Mouse (Mus musculus) stomach, embryonic 15.5 days (tissue): ENCODE results near the gene Map2k6. TPM values are rescaled to one million over a fixed set of nuclear protein-coding genes. Genes with fewer than 3 reads are reported as not detected.

Experiments used
- ATAC-seq: fragments of 200-750 bp; cut with Nextera tagmentation; 2 replicates; pipeline ENCODE4 v1.8.0; 2017; ENCODE audit warnings: low read depth, moderate number of reproducible peaks, moderate TSS enrichment; ENCODE audit not compliant: insufficient read depth, low FRiP score
- H3K27ac ChIP-seq: fragments of 300-500 bp; sonication (generic); 2 replicates; pipeline ENCODE4 v1.5.1; 2015; ENCODE audit warnings: mild to moderate bottlenecking, inconsistent platforms
- H3K27me3 ChIP-seq: fragments of 300-500 bp; sonication (generic); replicated peaks from 2 replicates; pipeline ENCODE4 v1.6.1; 2015; ENCODE audit warnings: inconsistent platforms
- H3K36me3 ChIP-seq: fragments of 300-500 bp; sonication (generic); 2 replicates; pipeline ENCODE4 v1.6.1; 2015; ENCODE audit warnings: inconsistent platforms
- H3K4me1 ChIP-seq: fragments of 300-500 bp; sonication (generic); 2 replicates; pipeline ENCODE4 v1.6.1; 2015; ENCODE audit warnings: inconsistent platforms
- H3K4me2 ChIP-seq: fragments of 300-500 bp; sonication (generic); 2 replicates; pipeline ENCODE4 v1.6.1; 2015; ENCODE audit warnings: mild to moderate bottlenecking, inconsistent platforms
- H3K4me3 ChIP-seq: fragments of 300-500 bp; sonication (generic); replicated peaks from 2 replicates; pipeline ENCODE4 v1.5.1; 2015; ENCODE audit warnings: inconsistent platforms
- H3K9ac ChIP-seq: fragments of 300-500 bp; sonication (generic); 2 replicates; pipeline ENCODE4 v1.6.1; 2015; ENCODE audit warnings: inconsistent platforms
- H3K9me3 ChIP-seq: fragments of 300-500 bp; sonication (generic); 2 replicates; pipeline ENCODE4 v1.6.1; 2016; ENCODE audit warnings: inconsistent platforms
- WGBS: fragments of 180-500 bp; shearing (Covaris S2); methylation state at CpG from one replicate; pipeline ENCODE4 v1.1.7; 2015; 5-methylcytosine and 5-hydroxymethylcytosine counted together
- polyA plus RNA-seq: library from polyadenylated mRNA; unstranded; fragments of >200 nt; fragmentation: Nextera tagmentation; extraction: Ambion mirVana; gene quantifications from 2 replicates; pipeline ENCODE4 v1.2.1, GENCODE M21; 2015

The Map2k6 gene
- polyA plus RNA-seq, 1 experiment from 2014 or later = 17.0 TPM

GRCm38 (mm10) chr11:110438135-110438534 lies 39.2 kb downstream of the Map2k6 start:
- H3K36me3 ChIP-seq = no peaks in the 10 kb centered on the region
- H3K9ac ChIP-seq = no peak overlapping the region
- no peaks in the 10 kb centered on the region for H3K9me3 ChIP-seq
- H3K4me2 ChIP-seq = no peak overlapping the region
- H3K27me3 ChIP-seq = no peaks in the 10 kb centered on the region
- H3K4me1 ChIP-seq = no peaks in the 10 kb centered on the region
- no peak for ATAC-seq
- no peak overlapping the region for H3K4me3 ChIP-seq
- WGBS = 92% methylated on average over 3 of the region's 3 CpGs
- H3K27ac ChIP-seq = no peak overlapping the region

- no peak overlapping the region for H3K9ac ChIP-seq
- no peaks in the 10 kb centered on the region for H3K27me3 ChIP-seq
- no peaks in the 10 kb centered on the region for H3K36me3 ChIP-seq
- no peaks in the 10 kb centered on the region for H3K9me3 ChIP-seq
- no peak overlapping the region for H3K27ac ChIP-seq
- no peak overlapping the region for H3K4me2 ChIP-seq
- no peak for ATAC-seq
- 57% methylated on average over 4 of the region's 4 CpGs for WGBS
- no peak overlapping the region for H3K4me3 ChIP-seq
- no peaks in the 10 kb centered on the region for H3K4me1 ChIP-seq
Measured at GRCm38 (mm10) chr11:110438700-110439296, 39.9 kb downstream of the Map2k6 start.

GRCm38 (mm10) chr11:110439354-110439753 lies 40.4 kb downstream of the Map2k6 start:
- Histone ChIP-seq H3K9me3 (no peaks in the 10 kb centered on the region), H3K9ac (no peak overlapping the region), H3K36me3 (no peaks in the 10 kb centered on the region), H3K4me3 (no peak overlapping the region), H3K4me2 (no peak overlapping the region), H3K27me3 (no peaks in the 10 kb centered on the region), H3K27ac (no peak overlapping the region), H3K4me1 (no peaks in the 10 kb centered on the region)
- 49% methylated on average over 7 of the region's 7 CpGs for WGBS
- no peak for ATAC-seq

DNA sequence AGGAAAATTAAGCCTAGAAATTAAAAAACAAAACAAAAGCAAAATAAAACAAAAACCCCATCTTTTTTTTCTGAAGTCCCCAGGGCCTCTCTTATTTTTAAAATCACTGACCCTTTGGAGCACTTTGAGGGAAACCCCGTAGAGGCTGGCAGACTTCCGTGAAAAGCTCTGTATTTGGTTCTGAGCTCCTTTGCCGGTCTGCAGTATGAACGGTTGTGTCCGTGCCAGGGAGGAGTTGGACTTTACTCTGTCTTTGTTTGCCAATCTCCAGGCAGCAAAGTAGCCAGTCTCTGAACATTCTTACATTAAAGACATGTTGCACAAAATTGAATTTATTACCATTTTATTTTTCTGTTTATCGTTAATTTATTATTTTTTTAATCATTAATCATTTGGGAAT lies 45.7 kb downstream of the Map2k6 start:
- Histone ChIP-seq H3K4me2 (no peak overlapping the region), H3K9me3 (no peaks in the 10 kb centered on the region), H3K27ac (no peak overlapping the region), H3K4me1 (peaks cover 16% of the 10 kb centered on the region), H3K9ac (no peak overlapping the region), H3K36me3 (no peaks in the 10 kb centered on the region), H3K4me3 (no peak overlapping the region), H3K27me3 (no peaks in the 10 kb centered on the region)
- 69% methylated on average over 6 of the region's 6 CpGs for WGBS
- ATAC-seq = peak; percentile 36; the same call in 1 of the 2 replicates

DNA sequence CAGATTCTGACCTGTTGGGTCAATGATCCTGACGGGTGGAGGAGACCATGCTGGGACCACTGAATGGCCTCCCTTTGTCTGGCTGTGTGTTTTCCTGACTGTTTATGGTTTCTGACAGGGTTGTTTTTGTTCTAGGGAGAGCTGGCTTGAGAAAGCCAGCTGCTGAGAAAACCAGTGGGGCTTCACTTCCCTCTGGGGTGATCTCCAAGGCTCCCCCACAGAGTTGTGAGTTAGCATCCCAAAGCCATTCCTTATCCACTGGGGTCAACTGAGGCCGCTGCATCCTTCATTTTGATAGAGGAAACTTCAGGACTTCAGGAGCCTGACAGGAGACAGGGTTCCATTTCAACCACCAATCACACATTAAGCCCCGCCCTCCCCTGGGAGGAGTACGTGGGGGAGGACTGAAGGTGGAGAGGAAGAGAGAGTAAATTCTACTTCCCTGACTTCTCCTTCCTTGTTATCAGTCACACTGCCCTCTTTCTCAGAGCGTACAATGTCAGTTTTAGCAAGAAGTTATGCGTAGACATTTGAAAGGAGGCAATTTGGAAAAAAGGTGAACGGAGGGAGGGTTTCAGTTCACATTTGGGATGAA lies 49.3 kb downstream of the Map2k6 start:
- no peak overlapping the region for H3K9ac ChIP-seq
- H3K36me3 ChIP-seq = no peaks in the 10 kb centered on the region
- H3K27ac ChIP-seq = no peak overlapping the region
- peak overlapping the region; percentile 48 for H3K4me2 ChIP-seq
- no peaks in the 10 kb centered on the region for H3K9me3 ChIP-seq
- ATAC-seq = 0 out of 2 replicates have a peak, but pooled peaks have one; percentile 59
- peak overlapping the region; percentile 15; the same call in 1 of the 2 replicates for H3K4me3 ChIP-seq
- peaks cover 30% of the 10 kb centered on the region for H3K4me1 ChIP-seq
- no peaks in the 10 kb centered on the region for H3K27me3 ChIP-seq
- 16% methylated on average over 7 of the region's 7 CpGs for WGBS

DNA sequence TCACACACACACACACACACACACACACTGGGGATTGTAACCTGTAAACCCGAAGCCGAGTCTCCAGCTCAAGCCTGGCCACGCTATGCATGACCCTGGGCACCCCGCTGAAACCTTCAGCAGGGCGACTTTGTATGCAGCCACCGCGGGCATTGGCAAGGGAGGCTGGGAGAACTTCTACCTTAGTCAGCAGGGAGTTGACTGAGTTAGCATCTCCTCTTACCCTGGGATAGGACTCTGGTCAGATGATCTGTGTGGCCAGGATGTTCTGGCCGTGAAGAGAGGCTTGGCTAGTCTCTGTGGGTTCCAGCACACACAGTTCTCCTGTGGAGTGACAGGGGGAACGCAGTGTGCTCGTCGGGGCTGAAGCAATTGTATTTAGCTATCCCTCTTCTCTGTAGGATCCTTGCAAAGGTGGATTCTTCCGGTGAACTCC lies 49.8 kb downstream of the Map2k6 start:
- ATAC-seq = peak; percentile 15; the same call in 1 of the 2 replicates
- H3K4me2 ChIP-seq = peak overlapping the region; percentile 48
- H3K27me3 ChIP-seq = no peaks in the 10 kb centered on the region
- WGBS = 13% methylated on average over 12 of the region's 12 CpGs
- H3K9me3 ChIP-seq = no peaks in the 10 kb centered on the region
- peaks cover 30% of the 10 kb centered on the region for H3K4me1 ChIP-seq
- no peaks in the 10 kb centered on the region for H3K36me3 ChIP-seq
- no peak overlapping the region for H3K9ac ChIP-seq
- 0 out of 2 replicates have a peak overlapping the region, but pooled peaks have one; percentile 46 for H3K27ac ChIP-seq
- H3K4me3 ChIP-seq = peak overlapping the region; percentile 15; the same call in 1 of the 2 replicates

DNA sequence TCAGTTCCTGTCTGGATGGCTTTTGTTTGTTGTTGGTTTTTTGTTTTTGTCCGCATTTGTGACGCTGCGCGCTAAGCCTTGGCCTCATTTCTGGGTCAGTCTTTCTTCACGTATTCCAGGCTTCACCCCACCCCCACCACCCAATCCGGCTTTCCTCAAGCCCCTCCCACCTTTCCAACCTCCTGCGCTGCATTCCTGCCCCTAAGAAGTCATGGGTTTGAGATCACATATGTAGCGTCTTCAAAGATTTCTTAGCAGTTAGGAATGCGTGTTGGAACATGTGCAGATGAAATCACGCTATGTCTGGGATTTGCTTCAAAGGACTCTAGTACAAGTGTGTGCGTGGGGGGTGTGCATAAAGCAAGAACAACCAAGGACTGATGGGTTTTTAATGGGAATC lies 50.3 kb downstream of the Map2k6 start:
- Histone ChIP-seq H3K27ac (no peak overlapping the region), H3K4me3 (0 out of 2 replicates have a peak overlapping the region, but pooled peaks have one; percentile 15), H3K9ac (no peak overlapping the region)

GRCm38 (mm10) chr11:110450091-110450757 lies 51.3 kb downstream of the Map2k6 start:
- H3K27me3 ChIP-seq = no peaks in the 10 kb centered on the region
- H3K4me3 ChIP-seq = no peak overlapping the region
- H3K4me1 ChIP-seq = peaks cover 30% of the 10 kb centered on the region
- H3K9ac ChIP-seq = no peak overlapping the region
- 34% methylated on average over 15 of the region's 15 CpGs for WGBS
- no peaks in the 10 kb centered on the region for H3K36me3 ChIP-seq
- no peaks in the 10 kb centered on the region for H3K9me3 ChIP-seq
- no peak overlapping the region for H3K27ac ChIP-seq
- no peak for ATAC-seq
- peak overlapping the region; percentile 21; the same call in 1 of the 2 replicates for H3K4me2 ChIP-seq

More for the DNA sequence above, 50.3 kb downstream of the Map2k6 start:
- peak overlapping the region; percentile 48 for H3K4me2 ChIP-seq
- no peaks in the 10 kb centered on the region for H3K36me3 ChIP-seq
- ATAC-seq = no peak
- no peaks in the 10 kb centered on the region for H3K9me3 ChIP-seq
- H3K27me3 ChIP-seq = no peaks in the 10 kb centered on the region
- WGBS = 29% methylated on average over 11 of the region's 11 CpGs
- H3K4me1 ChIP-seq = peaks cover 30% of the 10 kb centered on the region

- Histone ChIP-seq H3K9ac (no peak overlapping the region), H3K9me3 (no peaks in the 10 kb centered on the region), H3K4me1 (peaks cover 30% of the 10 kb centered on the region), H3K36me3 (no peaks in the 10 kb centered on the region), H3K4me3 (no peak overlapping the region), H3K27ac (no peak overlapping the region), H3K27me3 (no peaks in the 10 kb centered on the region), H3K4me2 (no peak overlapping the region)
- 62% methylated on average over 4 of the region's 4 CpGs for WGBS
- no peak for ATAC-seq
Measured at GRCm38 (mm10) chr11:110450758-110451121, 51.8 kb downstream of the Map2k6 start.

GRCm38 (mm10) chr11:110451590-110451989 lies 52.7 kb downstream of the Map2k6 start:
- Histone ChIP-seq H3K9ac (no peak overlapping the region), H3K4me3 (no peak overlapping the region), H3K4me2 (no peak overlapping the region), H3K27ac (no peak overlapping the region), H3K27me3 (no peaks in the 10 kb centered on the region), H3K9me3 (no peaks in the 10 kb centered on the region), H3K4me1 (peaks cover 30% of the 10 kb centered on the region), H3K36me3 (no peaks in the 10 kb centered on the region)
- WGBS = 65% methylated on average over 7 of the region's 7 CpGs
- ATAC-seq = no peak

GRCm38 (mm10) chr11:110453445-110454154 lies 54.7 kb downstream of the Map2k6 start:
- Histone ChIP-seq H3K27ac (no peak overlapping the region), H3K4me1 (peaks cover 22% of the 10 kb centered on the region), H3K4me3 (no peak overlapping the region), H3K4me2 (no peak overlapping the region), H3K9me3 (no peaks in the 10 kb centered on the region), H3K36me3 (no peaks in the 10 kb centered on the region), H3K9ac (no peak overlapping the region), H3K27me3 (no peaks in the 10 kb centered on the region)
- 93% methylated on average over 5 of the region's 5 CpGs for WGBS
- ATAC-seq = no peak
